Mouse (Mus musculus) heart, postnatal 0 days (tissue): ENCODE data around the gene Prpf8.

Experiments used
- CTCF ChIP-seq: IDR thresholded peaks from 2 replicates; pipeline ENCODE4 v1.5.1; 2016; ENCODE audit warnings: antibody characterized with exemption, control low read depth, low read depth
- EP300 ChIP-seq: IDR thresholded peaks from 2 replicates; pipeline ENCODE4 v1.6.1; 2016; ENCODE audit warnings: antibody characterized with exemption, low read depth

DNA sequence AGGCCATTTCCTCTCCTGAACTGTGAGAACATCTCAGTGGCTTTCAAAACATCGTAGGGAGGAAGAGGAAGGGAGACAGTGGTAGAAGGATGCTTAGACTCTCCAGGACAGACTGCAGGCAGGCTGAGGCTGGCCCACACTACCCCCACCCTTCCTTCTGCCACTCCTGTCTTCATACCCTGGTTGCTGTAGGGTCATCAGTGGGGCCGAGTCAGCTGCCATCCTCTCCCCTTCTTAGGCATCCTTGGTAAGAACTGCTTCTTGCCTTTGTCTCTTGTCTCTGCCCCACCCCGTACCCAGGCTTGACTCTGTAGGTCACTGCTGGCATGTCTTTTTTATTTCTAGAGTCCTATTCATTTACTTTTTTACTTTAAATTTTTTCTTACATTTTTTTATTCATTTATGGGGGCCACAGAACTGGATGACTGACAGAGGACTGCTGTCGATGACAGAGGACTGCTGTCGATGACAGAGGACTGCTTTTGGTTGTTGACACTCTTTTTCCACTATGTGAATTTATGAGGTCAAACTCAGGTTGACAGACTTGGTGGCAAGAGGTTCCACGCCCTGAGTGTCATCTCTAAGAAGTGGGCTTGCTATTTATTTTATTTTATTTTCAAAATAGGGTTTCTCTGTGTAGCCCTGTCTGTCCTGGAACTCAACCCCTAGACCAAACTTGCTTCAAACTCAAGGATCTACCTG is 46.8 kb downstream of the Prpf8 start:
- no peak for TF ChIP-seq CTCF
- no peak for TF ChIP-seq EP300
